Mouse (Mus musculus): ENCODE measurements at regions not wholly inside any gene's neighbourhood (a gene's known extent, or its start where the extent isn't known, plus 50 kb on each side); places are given as distances from the start of the nearest gene placed in this dataset.

- TF ChIP-seq CTCF (IDR thresholded peaks at IDR 0.05) (no peak), EP300 (IDR thresholded peaks at IDR 0.05) (no peak)
These were observed 421.7 kb upstream of the Pabpc4l start for GRCm38 (mm10) chr3:46869576-46870295.

Data from lung, postnatal 0 days (tissue).